Mouse (Mus musculus): ENCODE data around the gene Glb1l. TPM values are rescaled to one million over a fixed set of nuclear protein-coding genes. Genes with fewer than 3 reads are reported as not detected.

The Glb1l gene
- total and polyA plus RNA-seq, 3 experiments: 2.4 to 10.8 (median 3.6) TPM

GRCm38 (mm10) chr1:75179334-75180104 is 31.1 kb downstream of the Glb1l start:
- peak; percentile 14 for DNase-seq (ENCODE audit: extremely low read depth)
- TF ChIP-seq ZNF384 (IDR thresholded peaks at IDR 0.05; ENCODE audit: low read depth, low read length): peak; percentile 83
- no peak for TF ChIP-seq MAX (IDR thresholded peaks at IDR 0.05; ENCODE audit: low read length)
- TF ChIP-seq KAT2A (IDR thresholded peaks at IDR 0.05; ENCODE audit: insufficient replicate concordance, low read length): no peak
- no peak for TF ChIP-seq GABPA (IDR thresholded peaks at IDR 0.05; ENCODE audit: insufficient replicate concordance, low read depth, low read length)
- TF ChIP-seq MAFK (IDR thresholded peaks at IDR 0.05; ENCODE audit: insufficient replicate concordance, low read length): peak; percentile 37; the same call in 1 of the 2 replicates
- in situ Hi-C loops (cut with MboI; ENCODE audit: low pct_ligation_motif_present, low pct_unique_long_range_greater_than_20kb, low sequenced_read_pairs): no loop called here
- no peaks in the 10 kb centered on the region for H3K27me3 ChIP-seq (replicated peaks)
- H3K4me1 ChIP-seq (ENCODE audit: control insufficient read depth in 1 of 2, insufficient read depth in 2 of 2): peaks cover 0 to 20% of the 10 kb centered on the region in 2 experiments; a peak in 3 of 4 replicates
- no peak overlapping the region for H3K27ac ChIP-seq (ENCODE audit: insufficient read depth, low read depth)
- peaks cover 38 to 71% of the 10 kb centered on the region in 2 experiments for H3K36me3 ChIP-seq (replicated peaks in 1 of 2; ENCODE audit: control insufficient read depth in 1 of 2, insufficient read depth in 1 of 2, low read length in 1 of 2)
- dilution Hi-C loops (cut with MboI; ENCODE audit: extremely low pct_ligation_motif_present, extremely low pct_unique_long_range_greater_than_20kb, low sequenced_read_pairs): no loop called here
- H3K9ac ChIP-seq (ENCODE audit: insufficient read depth, low read depth): peak overlapping the region; percentile 59; the same call in 1 of the 2 replicates
- H3K4me3 ChIP-seq (replicated peaks in 1 of 3; ENCODE audit: low read depth in 2 of 3, low read length in 2 of 3, poor library complexity in 1 of 3): peak overlapping the region; percentile 63 to 80 (median 76)
- peaks cover 3% of the 10 kb centered on the region for H3K9me3 ChIP-seq (replicated peaks; ENCODE audit: low read length)
- peak overlapping the region; percentile 63 for H3K4me2 ChIP-seq (ENCODE audit: insufficient read depth, low read depth, poor library complexity, severe bottlenecking)
- H3K79me2 ChIP-seq (replicated peaks; ENCODE audit: control insufficient read depth, extremely low read depth, insufficient read depth, poor library complexity, severe bottlenecking): no peaks in the 10 kb centered on the region

DNA sequence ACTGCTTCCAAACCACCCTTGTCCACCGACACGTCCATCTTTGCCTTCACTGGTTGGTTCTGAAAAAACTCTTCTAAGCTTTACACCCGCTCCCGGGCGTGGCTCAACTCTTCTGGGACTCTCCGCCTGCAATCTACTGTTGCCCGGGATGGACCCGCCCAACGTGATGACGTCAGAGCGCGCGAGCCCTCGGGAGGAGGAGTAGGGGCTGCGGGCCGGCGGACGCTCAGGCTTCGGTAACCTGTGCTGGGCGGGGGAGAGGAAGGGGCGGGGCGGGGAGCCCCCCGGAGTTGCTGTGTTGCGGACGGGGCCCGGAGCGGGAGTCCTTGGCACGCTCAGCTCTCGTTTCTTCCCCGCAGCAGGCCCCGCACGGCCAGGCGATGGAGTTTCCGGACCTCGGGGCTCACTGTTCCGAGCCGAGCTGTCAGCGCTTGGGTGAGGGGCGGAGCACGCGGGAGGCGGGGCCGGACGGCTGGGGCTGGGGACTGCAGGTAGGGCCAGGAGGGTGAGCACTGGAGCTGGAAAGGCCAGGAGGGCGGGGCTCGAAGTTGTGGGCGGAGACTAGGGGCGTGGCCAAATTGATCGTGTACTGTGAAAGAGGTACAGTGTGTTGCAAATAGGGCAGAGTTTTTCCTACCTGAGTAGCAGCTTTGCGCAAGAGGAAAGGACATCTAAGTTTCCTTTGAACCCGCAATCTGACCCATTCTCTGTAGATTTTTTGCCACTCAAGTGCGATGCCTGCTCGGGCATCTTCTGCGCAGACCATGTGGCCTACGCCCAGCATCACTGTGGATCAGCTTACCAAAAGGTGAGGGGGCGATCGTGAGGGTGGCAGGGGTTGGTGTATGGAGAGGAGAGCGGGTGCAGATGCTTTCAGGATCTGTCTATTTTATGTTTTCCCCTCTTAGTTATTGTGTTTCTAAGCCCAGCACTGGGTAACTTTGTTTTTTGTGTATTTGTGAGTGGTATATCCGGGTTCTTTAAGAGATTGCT is 41.8 kb downstream of the Glb1l start, which contains the start of gene Zfand2b:
Gene Zfand2b (plus strand): TSS at position 175 of the 993 bp plus-strand sequence.
- H3K27me3 ChIP-seq (replicated peaks): no peaks in the 10 kb centered on the region
- no peaks in the 10 kb centered on the region for H3K79me2 ChIP-seq (replicated peaks; ENCODE audit: control insufficient read depth, extremely low read depth, insufficient read depth, poor library complexity, severe bottlenecking)
- H3K9me3 ChIP-seq (replicated peaks; ENCODE audit: low read length): no peaks in the 10 kb centered on the region
- dilution Hi-C loops (cut with MboI; ENCODE audit: extremely low pct_ligation_motif_present, extremely low pct_unique_long_range_greater_than_20kb, low sequenced_read_pairs): no loop called here
- DNase-seq (ENCODE audit: extremely low read depth): peak; percentile 94
- peak within 1 kb of the TSS; percentile 77 for H3K4me2 ChIP-seq (ENCODE audit: insufficient read depth, low read depth, poor library complexity, severe bottlenecking)
- peak within 1 kb of the TSS; percentile 55 to 67 (median 66) for H3K4me3 ChIP-seq (replicated peaks in 1 of 3; ENCODE audit: low read depth in 2 of 3, low read length in 2 of 3, poor library complexity in 1 of 3)
- H3K4me1 ChIP-seq (ENCODE audit: control insufficient read depth in 1 of 2, insufficient read depth in 2 of 2): peaks cover 6 to 25% of the 10 kb centered on the region in 2 experiments
- H3K9ac ChIP-seq (ENCODE audit: insufficient read depth, low read depth): peak within 1 kb of the TSS; percentile 71
- peaks cover 39 to 43% of the 10 kb centered on the region in 2 experiments for H3K36me3 ChIP-seq (replicated peaks in 1 of 2; ENCODE audit: control insufficient read depth in 1 of 2, insufficient read depth in 1 of 2, low read length in 1 of 2)
- peak within 1 kb of the TSS; percentile 67; the same call in 1 of the 2 replicates for H3K27ac ChIP-seq (ENCODE audit: insufficient read depth, low read depth)
- in situ Hi-C loops (cut with MboI; ENCODE audit: low pct_ligation_motif_present, low pct_unique_long_range_greater_than_20kb, low sequenced_read_pairs): no loop called here
- TF ChIP-seq ZMIZ1 (IDR thresholded peaks at IDR 0.05; ENCODE audit: low read depth, low read length): peak; percentile 88
- peak; percentile 38 for TF ChIP-seq NRF1 (IDR thresholded peaks at IDR 0.05; ENCODE audit: low read depth, low read length)
- TF ChIP-seq MAZ (IDR thresholded peaks at IDR 0.05; ENCODE audit: low read depth, low read length): peak; percentile 94
- peak; percentile 50; the same call in 1 of the 2 replicates for TF ChIP-seq ZNF384 (IDR thresholded peaks at IDR 0.05; ENCODE audit: low read depth, low read length)
- peak; percentile 71; the same call in 1 of the 2 replicates for TF ChIP-seq POLR2AphosphoS2 (IDR thresholded peaks at IDR 0.05; ENCODE audit: low read depth, low read length)
- 0 out of 2 replicates have a peak, but pooled peaks have one; percentile 63 for TF ChIP-seq TBP (conservative IDR thresholded peaks at IDR 0.05; ENCODE audit: low read depth, low read length)
- TF ChIP-seq TCF12 (IDR thresholded peaks at IDR 0.05; ENCODE audit: low read depth, low read length): peak; percentile 89
- TF ChIP-seq ZKSCAN1 (IDR thresholded peaks at IDR 0.05; ENCODE audit: borderline replicate concordance, low read depth, low read length): no peak
- TF ChIP-seq MEF2A (IDR thresholded peaks at IDR 0.05; ENCODE audit: borderline replicate concordance, low read depth, low read length): peak; percentile 69
- TF ChIP-seq UBTF (IDR thresholded peaks at IDR 0.05; ENCODE audit: low read depth, low read length): no peak; the same call in 1 of the 2 replicates
- TF ChIP-seq MXI1 (IDR thresholded peaks at IDR 0.05; ENCODE audit: low read depth, low read length): peak; percentile 60; the same call in 1 of the 2 replicates
- TF ChIP-seq BHLHE40 (IDR thresholded peaks at IDR 0.05; ENCODE audit: low read depth, low read length): peak; percentile 78
- TF ChIP-seq EP300 (IDR thresholded peaks at IDR 0.05; ENCODE audit: low read length): no peak
- 0 out of 2 replicates have a peak, but pooled peaks have one; percentile 3 for TF ChIP-seq JUN (IDR thresholded peaks at IDR 0.05; ENCODE audit: insufficient read depth, low read depth, low read length)
- TF ChIP-seq SMC3 (IDR thresholded peaks at IDR 0.05; ENCODE audit: low read depth, low read length): no peak
- peak in 1 of 2 experiments; percentile 4; a peak in 1 of 4 replicates for TF ChIP-seq CTCF (conservative IDR thresholded peaks at IDR 0.05 in 1 of 2, IDR thresholded peaks at IDR 0.05 in 1 of 2; ENCODE audit: low read depth in 2 of 2, low read length in 2 of 2)
- TF ChIP-seq ZC3H11A (IDR thresholded peaks at IDR 0.05; ENCODE audit: low read depth, low read length): no peak
- peak; percentile 84 for TF ChIP-seq POLR2A (IDR thresholded peaks at IDR 0.05; ENCODE audit: low read depth, low read length)
- no peak for TF ChIP-seq USF2 (conservative IDR thresholded peaks at IDR 0.05; ENCODE audit: low read depth, low read length)
- TF ChIP-seq CHD2 (IDR thresholded peaks at IDR 0.05; ENCODE audit: low read length): peak; percentile 16; the same call in 1 of the 2 replicates
- peak; percentile 63 for TF ChIP-seq MYC (IDR thresholded peaks at IDR 0.05; ENCODE audit: low read depth, low read length)
- peak; percentile 58; the same call in 1 of the 2 replicates for TF ChIP-seq SIN3A (IDR thresholded peaks at IDR 0.05; ENCODE audit: low read length)
- peak; percentile 53 for TF ChIP-seq ELF1 (IDR thresholded peaks at IDR 0.05; ENCODE audit: low read depth, low read length)
- no peak for TF ChIP-seq USF1 (IDR thresholded peaks at IDR 0.05; ENCODE audit: low read depth, low read length)
